19 mouse cellular contexts compared by ENCODE assay signal in the genomic region with DNA sequence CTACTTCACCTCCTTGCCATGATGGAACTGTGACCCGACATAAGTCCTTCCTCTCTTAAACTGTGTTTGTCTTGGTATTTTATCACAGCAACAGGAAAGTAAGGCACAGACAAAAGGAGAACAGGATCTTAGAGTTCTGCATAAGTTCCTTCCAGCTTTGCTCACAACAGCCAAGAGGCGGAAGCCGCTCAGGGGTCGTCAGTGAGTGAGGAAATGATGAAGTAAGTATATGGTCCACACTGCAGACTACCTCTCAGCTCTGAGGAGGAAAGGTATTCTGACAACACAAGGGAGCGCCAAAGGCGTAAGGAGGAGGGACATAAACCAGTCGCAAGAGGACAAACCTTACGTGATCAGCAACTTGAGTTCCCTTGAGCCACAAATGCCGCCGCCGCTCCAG. TPM values are rescaled to one million over a fixed set of nuclear protein-coding genes. Genes with fewer than 3 reads are reported as not detected.
DNase-seq lines count a peak whose midpoint lies in the region; ATAC-seq lines count a peak whose summit lies in the region.
"Had no signal": no experiment of that assay in that cellular context is flagged by ENCODE, and none has a peak within 500 bp of the region (broad histone marks: within the 10 kb centered on the region; RNA-seq: fewer than 3 reads in every experiment).

No protein-coding gene starts in this region.

- DNase-seq in embryonic facial prominence, embryonic 10.5 days (ENCODE audit: low spot score) = no peak
- DNase-seq in layer of hippocampus, postnatal 25 days (ENCODE audit: extremely low spot score in 1 of 2, low spot score in 1 of 2) = no peak
- DNase-seq in kidney, postnatal 14 days = no peak
- DNase-seq: adrenal gland, adult 2 months; adrenal gland, postnatal 10 days; adrenal gland, postnatal 25 days; cerebellum, adult 11-12 months; cerebellum, adult 2 months; cerebellum, adult 9-10 months; cerebellum, postnatal 10 days; cerebellum, postnatal 25 days; embryo, embryonic 11 days had no signal

- H3K4me1 ChIP-seq in embryonic facial prominence, embryonic 10.5 days = peaks cover 26% of the 10 kb centered on the region

- ATAC-seq in common myeloid progenitor, adult 5-6 weeks (replicated peaks; ENCODE audit: low read depth, poor library complexity, severe bottlenecking) = peak; percentile 41
- ATAC-seq in hematopoietic stem cell, adult 5-6 weeks (replicated peaks in 1 of 2; ENCODE audit: insufficient read depth in 1 of 2, low FRiP score in 2 of 2, low TSS enrichment in 1 of 2, low read depth in 1 of 2, poor library complexity in 2 of 2, severe bottlenecking in 2 of 2) = peak; percentile 38 to 60; a peak in 3 of 4 replicates
- ATAC-seq in megakaryocyte progenitor cell, adult 5-6 weeks (replicated peaks; ENCODE audit: poor library complexity) = peak; percentile 67
- ATAC-seq: forebrain, embryonic 13.5 days; forebrain, embryonic 15.5 days had no signal

- H3K4me3 ChIP-seq in embryonic facial prominence, embryonic 10.5 days = no peak overlapping the region
- H3K4me3 ChIP-seq: embryonic facial prominence, embryonic 12.5 days; forebrain, embryonic 13.5 days; forebrain, embryonic 15.5 days had no signal

- H3K27me3 ChIP-seq in embryonic facial prominence, embryonic 10.5 days (replicated peaks; ENCODE audit: low read depth, poor library complexity, severe bottlenecking) = peaks cover 4% of the 10 kb centered on the region; the same call in 1 of the 2 replicates
- H3K27me3 ChIP-seq: embryonic facial prominence, embryonic 12.5 days; forebrain, embryonic 13.5 days; forebrain, embryonic 15.5 days had no signal

- no peaks in the 10 kb centered on the region for H3K9me3 ChIP-seq in embryonic facial prominence, embryonic 10.5 days
- H3K9me3 ChIP-seq: embryonic facial prominence, embryonic 12.5 days; forebrain, embryonic 13.5 days; forebrain, embryonic 15.5 days had no signal

- no peaks in the 10 kb centered on the region for H3K36me3 ChIP-seq in embryonic facial prominence, embryonic 10.5 days (replicated peaks)
- H3K36me3 ChIP-seq: embryonic facial prominence, embryonic 12.5 days; forebrain, embryonic 15.5 days had no signal

- H3K27ac ChIP-seq in embryonic facial prominence, embryonic 10.5 days (replicated peaks) = no peak overlapping the region
- H3K27ac ChIP-seq: embryonic facial prominence, embryonic 12.5 days; forebrain, embryonic 13.5 days; forebrain, embryonic 15.5 days had no signal

- WGBS in embryonic facial prominence, embryonic 10.5 days = 80% methylated on average over 11 of the region's 11 CpGs

RNA-seq across cellular contexts. Expression of a gene that starts 25.4 kb away (rescaled TPM):
- 5.9 and 12.5 TPM in 2 replicates for total RNA-seq in common myeloid progenitor, adult 5-6 weeks (2017)
- total RNA-seq in hematopoietic stem cell, adult 5-6 weeks (2017) = 6.9 and 8.9 TPM in 2 replicates
- 25.0 and 26.8 TPM in 2 replicates for total RNA-seq in megakaryocyte progenitor cell, adult 5-6 weeks (2015)
- total RNA-seq in megakaryocyte progenitor cell, adult 5-6 weeks (2017) = 12.2 and 13.7 TPM in 2 replicates
- 3.3 and 4.1 TPM in 2 replicates for polyA plus RNA-seq in embryonic facial prominence, embryonic 10.5 days (2016; fragmentation: Nextera tagmentation; extraction: Ambion mirVana)
- total RNA-seq in layer of hippocampus, postnatal 25 days (2021) = 1 to 10 TPM in 1 of 2 experiments, under 1 TPM in 1; 0.96 to 1.2 TPM
- total RNA-seq: MEL had no signal
